Mouse (Mus musculus) brain, embryonic 14.5 days (tissue): ENCODE results near the gene Izumo4.

Source experiments
- CTCF ChIP-seq: fragments of 200-500 bp; IDR thresholded peaks from 2 replicates; pipeline ENCODE4 v1.5.1; 2012; ENCODE audit warnings: inconsistent platforms, mild to moderate bottlenecking, moderate library complexity, borderline replicate concordance; ENCODE audit not compliant: insufficient read depth, insufficient read length; ENCODE audit errors: extremely low read depth
- POLR2A ChIP-seq: fragments of 200-500 bp; IDR thresholded peaks from 2 replicates; pipeline ENCODE4 v1.6.1; 2012; ENCODE audit warnings: mild to moderate bottlenecking, inconsistent platforms, borderline replicate concordance; ENCODE audit not compliant: poor library complexity, insufficient read depth, insufficient read length, severe bottlenecking; ENCODE audit errors: extremely low read depth

- TF ChIP-seq POLR2A = no peak
- no peak for TF ChIP-seq CTCF
Observed at GRCm38 (mm10) chr10:80700732-80701131, 1.3 kb upstream of the Izumo4 start.
